Mouse (Mus musculus): ENCODE measurements at regions not wholly inside any gene's neighbourhood (a gene's known extent, or its start where the extent isn't known, plus 50 kb on each side); places are given as distances from the start of the nearest gene placed in this dataset.
A peak's percentile ranks its signal among the peaks of the same experiment; 100 is the strongest.

DNA sequence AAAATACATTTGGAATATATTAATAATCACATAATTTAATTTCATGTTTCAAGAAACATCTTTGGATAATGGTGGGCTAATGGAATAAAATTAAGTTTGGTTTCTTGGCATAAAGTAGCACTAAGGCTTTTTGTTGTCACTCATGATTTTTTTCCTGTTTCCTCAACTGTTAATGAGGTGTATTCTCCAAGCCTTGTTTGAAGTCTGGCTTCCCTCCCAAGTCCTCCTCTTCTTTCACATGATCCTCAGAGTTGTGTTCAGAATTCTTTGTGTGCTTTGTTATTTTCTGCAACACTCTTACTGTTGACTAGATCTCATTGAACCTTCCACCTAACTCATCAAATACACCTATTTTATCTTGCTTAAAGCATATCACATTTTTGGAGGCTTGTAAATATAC, 221.6 kb upstream of the Zeb2 start:
- DNase-seq = no peak

DNA sequence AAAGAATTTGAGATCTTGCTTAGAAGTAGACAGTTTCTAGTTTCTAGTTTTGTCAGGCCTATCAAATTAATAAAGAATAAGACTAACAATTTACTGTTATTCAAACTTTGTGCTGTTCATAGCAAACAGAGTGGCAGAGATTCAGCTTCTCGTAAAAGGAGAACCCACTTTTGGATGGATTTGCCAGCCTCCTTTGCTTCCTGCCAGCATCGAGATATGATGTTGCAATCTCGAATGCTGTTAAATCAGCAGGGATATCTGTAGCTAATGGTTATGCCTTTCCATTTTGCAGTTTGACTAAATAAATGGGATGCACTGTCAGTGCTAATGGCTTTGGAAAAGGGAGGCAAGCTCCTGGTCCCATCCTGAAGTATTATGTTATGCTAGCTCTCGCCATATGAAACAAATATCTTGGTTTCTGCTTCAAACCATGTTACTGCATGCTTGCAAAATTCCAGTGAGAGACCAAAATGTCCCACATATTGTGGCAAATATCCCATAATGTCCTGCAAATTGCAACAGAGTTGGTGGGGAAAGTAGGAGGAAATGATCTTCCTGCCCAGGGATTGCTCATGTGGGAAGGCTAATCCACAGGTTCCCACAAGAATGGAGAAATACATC, 199.9 kb upstream of the Zeb2 start:
- DNase-seq = no peak

DNA sequence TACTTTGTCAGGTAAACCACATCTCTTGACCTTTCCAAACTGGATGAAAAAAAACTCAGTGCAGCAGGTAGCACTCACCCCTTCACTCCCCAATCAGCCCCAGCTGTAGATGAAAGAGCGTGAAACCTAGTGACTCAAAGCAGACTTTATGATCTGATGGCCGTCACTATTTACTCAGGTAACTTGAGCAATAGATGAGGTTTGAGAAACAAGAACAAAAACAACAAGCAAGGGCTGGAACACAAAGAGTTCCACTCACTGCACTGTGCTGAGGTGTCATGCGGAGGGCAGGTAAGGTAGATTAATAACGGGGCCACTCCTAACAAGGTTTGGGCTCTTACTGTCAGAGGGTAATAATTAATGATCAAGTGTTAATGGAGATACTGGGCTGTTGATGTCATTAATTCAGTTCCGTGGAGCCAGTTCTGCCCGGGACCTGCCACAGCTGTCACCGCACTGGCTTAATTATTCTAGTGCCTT, 170.4 kb upstream of the Zeb2 start:
- DNase-seq = peak; percentile 18 to 38

DNA sequence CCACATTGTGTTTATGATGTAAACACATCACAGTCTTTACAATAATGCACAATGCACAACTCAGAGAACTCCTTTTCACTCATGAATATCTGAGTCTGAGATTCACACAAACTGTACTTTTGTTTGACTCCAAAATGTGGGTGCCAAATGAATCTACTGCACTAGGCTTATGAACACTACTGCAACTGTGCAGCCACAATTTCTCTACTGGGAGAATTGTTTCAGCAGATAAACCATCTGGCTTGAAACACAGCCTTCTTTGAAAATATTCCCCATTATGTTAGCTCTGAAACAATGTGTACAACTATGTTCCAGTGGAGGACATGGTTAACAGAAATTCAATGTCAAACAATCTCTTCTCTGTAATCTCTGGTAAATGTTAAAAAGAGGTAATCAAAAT, 166.6 kb upstream of the Zeb2 start:
- no peak for DNase-seq

DNA sequence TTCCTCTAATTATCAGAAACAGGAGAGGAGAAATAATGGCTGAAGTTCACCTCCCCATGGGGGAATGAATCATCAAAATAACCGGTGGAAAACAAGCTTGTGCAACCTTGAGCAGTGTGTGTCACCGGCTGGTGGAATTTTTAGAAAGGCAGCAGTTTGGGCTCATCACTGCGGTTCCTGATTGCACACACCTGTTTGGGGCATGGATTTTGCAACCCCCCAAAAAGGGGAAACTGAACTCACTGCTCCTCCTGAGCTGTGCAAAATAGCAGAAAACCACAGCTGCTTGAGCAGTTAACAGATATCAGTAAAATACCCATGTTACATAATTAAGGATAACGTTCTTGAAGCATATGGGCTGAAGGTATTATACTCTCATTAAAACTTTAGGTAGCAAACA, 162.3 kb upstream of the Zeb2 start:
- no peak for DNase-seq

DNA sequence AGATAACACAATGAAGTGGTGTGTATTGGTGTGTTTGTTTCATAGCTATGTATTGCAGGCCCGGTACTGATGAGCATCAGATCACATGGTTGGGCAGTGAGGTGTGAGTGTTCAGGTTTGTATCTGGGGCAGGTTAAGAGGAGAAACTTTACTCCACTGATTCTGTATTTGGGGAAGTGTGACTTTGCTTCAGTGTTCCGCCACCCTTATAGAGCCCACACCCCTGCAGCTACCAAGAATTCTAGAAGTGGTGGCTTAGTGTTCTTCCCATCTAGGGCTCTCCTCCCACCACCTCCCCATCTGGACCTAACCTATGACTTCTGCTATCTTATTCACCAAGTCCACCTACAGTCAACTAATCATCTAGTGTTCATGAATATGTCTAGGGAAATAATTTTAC, 160.4 kb upstream of the Zeb2 start:
- no peak for DNase-seq

DNA sequence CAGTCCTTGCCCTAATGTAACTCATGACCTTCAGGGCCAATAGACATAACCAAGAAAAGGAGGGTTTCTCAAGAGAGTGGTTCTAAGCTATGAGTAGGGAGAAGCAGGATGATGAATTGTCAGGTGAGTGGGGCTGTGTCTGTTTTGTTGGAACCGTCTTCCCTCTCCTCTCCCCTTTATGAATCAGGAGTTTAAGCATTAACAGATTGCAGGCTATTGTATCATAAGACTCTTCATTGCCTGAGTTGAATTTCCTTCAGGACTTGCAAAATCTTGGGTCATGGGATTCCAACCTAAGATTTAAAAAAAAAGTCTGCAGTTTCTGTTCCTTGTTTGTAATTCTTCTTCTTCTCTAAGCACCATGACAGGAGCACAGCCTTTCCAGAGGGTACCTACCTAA, 159.5 kb upstream of the Zeb2 start:
- no peak for DNase-seq

DNA sequence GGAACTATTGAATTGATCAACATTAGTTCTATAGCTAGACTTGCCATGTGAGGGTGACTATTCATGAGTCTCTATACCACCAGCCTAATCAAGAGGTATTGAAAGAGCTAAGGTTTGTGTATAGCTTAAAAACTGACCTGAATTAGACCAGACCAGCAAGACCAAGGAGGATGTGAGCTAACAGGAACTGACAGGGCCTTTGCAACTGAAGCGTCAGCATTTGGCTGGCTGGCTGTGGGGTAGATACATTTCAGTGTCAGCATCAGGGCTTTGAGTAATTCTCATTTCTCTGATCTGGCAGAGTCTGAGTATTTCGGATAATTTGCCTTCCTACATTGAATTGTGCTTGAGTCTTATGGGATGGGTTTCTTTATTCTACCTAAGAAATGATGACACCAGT, 152.8 kb upstream of the Zeb2 start:
- DNase-seq = no peak

DNA sequence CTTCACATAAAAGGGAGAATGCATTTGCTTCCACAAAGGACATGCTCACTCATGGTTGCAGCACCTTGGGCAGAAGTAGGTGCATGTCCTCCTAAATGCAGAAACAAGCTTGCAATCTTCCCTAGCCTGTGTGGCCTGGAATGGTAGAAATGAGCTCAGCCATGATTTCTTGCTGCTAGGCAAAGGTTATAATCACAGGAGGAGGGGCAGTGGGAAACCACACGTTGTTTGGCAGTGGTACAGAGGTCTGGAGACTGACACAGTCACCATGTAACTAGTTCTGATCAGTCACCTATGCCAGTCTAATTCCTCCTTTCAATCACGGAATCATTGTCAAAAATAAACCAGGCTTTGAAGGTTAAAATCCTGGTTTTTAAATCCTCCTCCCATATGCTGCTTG, 148.6 kb upstream of the Zeb2 start:
- DNase-seq = peak; percentile 52 to 55

DNA sequence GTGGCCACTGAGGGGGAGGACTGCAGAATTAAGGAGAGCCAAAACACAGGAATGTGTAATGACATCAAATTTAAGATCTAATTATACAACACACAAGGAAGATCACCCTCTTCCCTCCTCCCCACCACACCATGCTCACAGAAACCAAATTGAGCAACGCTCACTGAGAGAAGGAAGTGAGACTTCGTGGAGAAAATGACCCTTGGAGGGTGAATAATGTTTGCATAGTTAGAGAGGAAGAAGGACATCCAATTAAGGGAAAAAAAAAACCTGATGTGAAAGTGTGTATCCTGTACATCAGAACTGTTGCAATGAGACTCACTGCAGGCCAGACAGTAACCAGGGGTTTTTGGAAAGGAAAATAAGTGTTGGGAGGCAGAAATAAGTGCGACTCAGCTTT, 144.8 kb upstream of the Zeb2 start:
- DNase-seq = no peak

DNA sequence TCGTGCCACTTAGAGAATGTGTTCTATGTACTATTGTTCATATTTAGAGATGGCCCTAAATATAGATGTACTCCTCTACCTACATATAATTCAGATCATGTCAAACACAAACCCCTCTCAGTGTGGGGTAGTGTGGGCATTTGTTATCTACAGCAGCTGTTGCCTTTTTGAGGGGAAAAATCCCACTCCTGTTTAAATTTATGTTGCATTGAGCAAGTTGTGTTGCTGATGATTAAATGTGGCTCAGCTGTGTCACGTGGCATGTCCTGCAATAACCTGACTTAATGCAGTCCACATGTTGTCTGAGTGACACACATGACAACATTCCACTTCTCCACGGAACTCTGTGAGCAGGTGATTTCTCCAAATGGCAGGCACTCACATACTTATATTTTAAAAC, 141.7 kb upstream of the Zeb2 start:
- DNase-seq = no peak

DNA sequence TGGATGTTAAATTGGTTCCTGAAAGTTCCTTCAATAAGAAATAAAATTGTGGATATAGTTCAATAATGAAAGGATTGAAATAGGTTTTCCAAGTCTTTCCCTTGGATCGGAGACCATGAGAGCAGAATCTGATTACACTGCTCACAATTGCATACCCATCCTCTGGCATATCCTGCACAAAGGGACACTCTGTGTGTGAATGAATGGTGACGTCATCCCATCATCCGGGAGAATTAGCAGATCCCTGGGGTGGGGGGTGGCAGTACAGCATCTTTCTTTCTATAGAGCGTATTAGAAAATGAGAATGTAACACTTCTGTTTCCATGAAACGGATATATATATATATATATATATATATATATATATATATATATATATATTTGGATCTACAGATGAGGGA, 139.2 kb upstream of the Zeb2 start:
- DNase-seq = no peak

DNA sequence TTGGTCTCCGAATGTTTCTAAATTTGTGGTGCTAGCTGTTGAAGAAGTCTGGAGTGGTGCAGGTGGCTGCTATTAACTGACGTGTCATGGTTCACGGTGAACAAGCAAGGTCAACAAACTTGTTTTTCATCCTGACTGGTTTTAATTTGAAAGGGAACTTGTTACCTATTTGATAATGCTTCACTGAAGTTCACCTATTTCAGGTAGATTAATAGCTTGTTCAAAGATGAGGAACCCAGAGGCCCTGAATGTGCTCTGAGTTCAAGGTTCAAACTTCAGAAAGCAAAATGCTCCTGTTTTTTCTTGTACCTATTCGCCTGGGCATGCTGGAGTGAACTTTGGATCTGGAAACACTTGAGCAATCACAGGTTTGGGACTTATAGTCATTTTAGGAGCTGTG, 136.7 kb upstream of the Zeb2 start:
- DNase-seq = peak; percentile 46 to 86

DNA sequence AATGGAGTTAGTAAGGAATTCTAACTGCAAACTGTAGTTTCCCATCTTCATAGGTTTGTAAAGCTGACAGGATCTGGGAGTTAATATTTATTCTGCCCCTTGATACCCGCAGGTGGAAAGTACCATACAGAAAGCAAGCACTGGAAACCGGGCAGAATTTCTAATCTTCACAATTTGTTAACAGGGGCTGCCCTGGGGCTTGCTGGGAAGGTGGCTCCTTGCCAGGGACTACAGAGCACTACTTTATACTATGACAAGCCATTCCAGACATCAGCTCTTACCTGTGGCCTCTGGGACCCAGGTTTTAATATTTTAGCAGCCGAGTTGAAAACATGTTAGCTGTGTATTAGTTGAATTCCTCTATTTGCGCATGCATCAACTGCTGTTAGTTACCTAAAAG, 135.1 kb upstream of the Zeb2 start:
- DNase-seq = peak; percentile 75 to 76

DNA sequence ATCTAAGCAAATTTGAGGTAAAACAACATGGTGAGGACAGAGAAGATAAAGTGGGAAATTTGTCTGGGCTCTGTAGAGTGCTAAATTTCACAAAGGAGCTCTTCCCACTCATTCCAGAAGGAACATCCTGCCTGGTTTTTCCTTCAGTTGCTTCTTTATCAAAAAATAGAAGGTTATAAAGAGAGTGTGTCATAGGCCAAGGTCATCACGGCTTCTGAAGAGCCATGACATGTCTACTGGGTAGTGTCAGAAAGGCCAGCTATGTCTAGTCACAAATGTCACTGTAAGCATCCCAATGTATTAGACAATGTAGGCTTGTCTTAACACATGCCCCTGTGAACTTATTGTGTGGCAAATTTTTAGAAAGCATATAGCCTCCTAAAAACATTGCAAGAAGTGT, 132.5 kb upstream of the Zeb2 start:
- no peak for DNase-seq

DNA sequence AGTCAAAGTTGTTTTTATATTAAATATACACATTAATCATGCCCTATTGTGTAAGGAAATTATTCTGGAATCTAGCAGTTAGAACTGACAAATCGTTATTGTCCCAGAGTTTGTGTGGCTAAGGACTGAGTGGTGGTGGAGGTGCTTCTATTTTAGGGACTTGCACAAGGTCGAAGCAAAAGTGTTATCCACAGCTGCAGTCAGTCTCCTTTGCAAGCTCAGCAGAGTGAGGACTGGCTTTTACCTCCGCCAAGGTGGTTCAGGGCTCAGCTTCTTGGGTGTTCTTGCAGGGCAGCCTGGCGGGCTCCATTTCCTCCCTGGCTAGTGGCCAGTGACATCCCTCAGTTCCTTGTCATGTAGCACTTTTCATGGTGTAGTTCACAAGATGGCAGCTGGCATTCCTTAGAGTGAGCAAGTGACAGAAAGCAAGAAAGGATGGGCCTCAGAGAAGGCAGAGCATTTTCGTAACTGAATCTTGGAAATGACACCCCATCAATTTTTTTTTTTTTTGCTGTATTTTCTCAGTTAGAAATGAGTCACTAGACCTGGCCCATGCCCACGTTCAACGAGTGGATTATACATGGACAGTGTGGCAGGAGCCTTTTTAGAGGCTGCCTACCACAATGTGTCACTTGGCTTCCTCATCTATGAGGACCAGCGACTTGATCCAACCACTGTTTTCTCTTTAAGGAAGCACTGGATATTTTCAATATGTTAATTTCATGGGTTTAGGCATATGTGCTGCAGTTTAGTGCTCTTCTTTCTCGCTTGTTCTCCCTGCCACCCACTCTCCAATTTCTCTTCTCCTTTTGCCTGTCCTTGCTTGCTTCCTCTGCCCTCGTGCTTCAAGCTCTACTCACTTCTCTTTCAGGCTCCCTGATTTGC, 129.1 kb upstream of the Zeb2 start:
- DNase-seq = no peak

DNA sequence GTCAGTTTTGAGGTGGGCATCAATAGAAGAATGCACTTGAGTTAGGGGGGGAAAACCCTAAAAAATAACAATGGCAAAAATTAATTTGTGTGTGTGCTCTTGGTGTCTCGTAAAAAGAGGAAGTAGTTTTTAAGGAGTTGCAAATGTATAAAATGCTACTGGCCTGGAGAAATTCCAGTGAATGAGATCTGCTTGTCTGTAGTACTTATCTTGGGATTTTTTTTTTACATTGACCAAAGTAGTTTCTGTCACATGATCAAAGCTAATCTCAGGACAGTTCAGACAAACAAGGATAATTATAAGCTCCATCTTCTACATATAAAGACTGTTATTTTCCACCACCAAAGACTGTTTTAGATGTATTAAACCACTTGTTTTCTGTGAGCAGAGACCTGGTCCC, 128.3 kb upstream of the Zeb2 start:
- no peak for DNase-seq

DNA sequence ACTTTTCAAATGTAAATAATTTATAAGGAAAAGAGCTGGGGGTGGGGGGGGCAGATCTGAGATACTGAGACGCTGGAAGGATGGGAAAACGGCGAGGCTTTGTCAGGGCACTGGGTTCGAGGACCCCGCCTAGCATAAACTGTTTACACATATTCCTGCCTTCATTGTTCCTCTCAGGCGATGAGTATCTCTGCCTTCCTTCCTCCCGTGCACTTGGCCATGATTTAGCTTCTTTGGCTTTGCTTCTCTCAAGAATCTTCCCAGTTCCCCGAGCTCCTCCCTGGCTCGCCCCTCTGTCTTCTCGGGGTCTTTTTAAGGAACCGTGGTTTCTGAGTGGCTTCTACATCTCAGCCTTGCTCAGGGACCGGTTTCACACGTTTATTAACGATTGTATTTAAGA, 127.3 kb upstream of the Zeb2 start:
- no peak for DNase-seq

DNA sequence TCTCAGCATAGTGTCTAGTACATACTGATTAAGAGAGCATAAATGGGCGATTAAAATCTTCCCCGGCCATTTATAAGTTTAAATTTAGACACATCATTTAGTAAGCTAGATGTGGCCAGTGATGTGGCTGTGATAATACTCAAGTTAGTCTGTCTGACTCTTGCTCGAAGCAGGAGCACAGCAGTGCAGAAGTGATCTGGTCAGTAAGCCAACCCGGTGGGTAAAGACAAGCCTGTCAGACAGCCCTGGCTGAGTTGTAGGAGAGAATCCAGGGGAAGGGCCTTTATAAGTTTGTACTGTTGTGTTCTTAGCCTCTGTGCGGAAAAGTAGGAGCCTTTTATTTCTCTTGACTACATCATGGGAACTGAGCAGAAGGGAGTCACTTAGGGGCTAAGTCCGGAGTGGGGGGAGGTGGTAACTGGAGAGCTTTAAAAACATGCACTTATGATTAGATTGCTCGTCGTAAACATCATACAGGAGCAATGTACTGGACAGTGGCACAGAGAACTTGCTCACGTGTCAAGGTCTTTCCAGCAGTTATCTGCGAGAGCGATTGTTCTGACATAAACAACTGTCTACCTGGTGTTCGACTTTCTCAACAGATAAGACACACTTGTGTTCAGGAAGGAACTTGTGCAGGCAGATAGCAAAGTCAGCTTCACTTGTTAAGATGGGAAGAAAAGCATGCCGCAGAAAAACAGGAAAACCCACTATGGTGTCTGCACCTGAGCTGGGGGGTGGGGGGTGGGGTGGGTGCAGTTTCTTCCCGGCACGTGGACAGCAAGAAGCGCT, 122.5 kb upstream of the Zeb2 start:
- DNase-seq = no peak

DNA sequence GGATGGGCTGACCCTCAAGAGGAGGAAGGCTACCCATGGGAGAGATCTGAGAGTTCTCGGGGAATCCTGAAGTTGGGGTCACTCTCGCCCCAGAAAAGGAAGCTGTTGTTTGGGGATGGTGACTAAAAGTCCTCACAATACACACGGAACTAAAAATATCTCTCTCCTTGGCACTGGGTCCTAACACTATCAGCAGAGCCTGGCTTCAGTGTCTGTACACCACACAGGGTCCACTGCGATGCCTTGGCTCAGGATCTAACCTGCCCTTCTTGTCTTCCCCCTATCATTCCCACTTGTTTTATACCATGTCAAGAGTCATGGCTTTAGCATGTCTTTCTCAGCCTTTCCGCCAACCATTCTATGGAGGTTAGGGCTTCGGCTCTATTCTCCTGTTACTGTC, 121.8 kb upstream of the Zeb2 start:
- DNase-seq = no peak

DNA sequence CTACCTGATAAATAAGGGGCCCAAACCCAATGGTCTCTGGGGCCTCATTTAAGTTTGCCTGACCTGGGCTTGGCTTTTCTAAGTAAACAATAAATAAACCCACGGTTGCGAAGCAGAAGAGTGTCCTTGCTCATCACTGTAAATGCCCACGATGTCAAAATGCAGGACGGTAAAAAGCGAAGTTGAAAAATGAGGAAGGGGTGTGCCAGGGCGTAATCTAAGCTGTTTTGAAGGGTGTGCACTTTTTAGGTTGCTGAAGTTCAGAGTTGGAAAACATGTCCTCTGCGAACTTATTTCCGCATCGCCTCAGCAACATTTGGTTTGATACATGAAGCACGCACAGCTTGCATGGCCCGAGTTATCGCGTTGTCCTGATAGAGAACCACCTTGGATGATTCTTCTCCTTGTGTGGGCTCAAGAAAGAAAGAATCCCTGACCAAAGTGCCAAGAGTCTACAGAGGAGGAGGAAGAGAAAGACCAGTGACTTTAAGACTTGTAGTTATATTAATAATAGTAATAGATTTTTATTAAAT, 119.0 kb upstream of the Zeb2 start:
- DNase-seq = no peak

DNA sequence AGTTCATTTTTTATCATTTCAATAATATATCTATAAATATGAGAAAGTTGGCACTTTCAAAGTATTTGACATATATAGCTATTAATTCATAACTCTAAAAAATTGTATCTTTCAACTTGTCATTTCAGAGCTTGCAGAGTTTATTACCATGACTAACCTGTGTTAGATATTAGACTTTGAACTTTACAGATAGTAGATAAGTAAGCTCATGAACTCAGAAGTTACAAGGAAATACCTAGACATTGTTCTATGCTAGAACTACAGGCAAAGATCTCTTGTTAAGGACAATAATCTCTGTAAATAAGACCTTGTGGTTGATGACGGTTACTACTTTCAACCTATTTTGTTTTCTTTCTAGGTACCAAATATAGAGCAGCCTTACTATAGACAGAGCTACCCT, 117.0 kb upstream of the Zeb2 start:
- DNase-seq = no peak
